Mouse (Mus musculus): ENCODE data around the gene Pnrc2.

- no peak for TF ChIP-seq ZMIZ1 (IDR thresholded peaks at IDR 0.05; ENCODE audit: low read depth, low read length)
- TF ChIP-seq POLR2A (IDR thresholded peaks at IDR 0.05; ENCODE audit: control insufficient read depth in 1 of 2, insufficient read depth in 1 of 2, low read depth in 1 of 2, low read length in 2 of 2, poor library complexity in 1 of 2) = no peak
- no peak for TF ChIP-seq USF1 (IDR thresholded peaks at IDR 0.05; ENCODE audit: low read depth, low read length)
- no peak for TF ChIP-seq CTCF (IDR thresholded peaks at IDR 0.05 in 2 of 3, conservative IDR thresholded peaks at IDR 0.05 in 1 of 3; ENCODE audit: control insufficient read depth in 1 of 3, insufficient read depth in 1 of 3, low read depth in 2 of 3, low read length in 3 of 3, poor library complexity in 1 of 3, severe bottlenecking in 1 of 3)
- TF ChIP-seq USF2 (IDR thresholded peaks at IDR 0.05; ENCODE audit: borderline replicate concordance in 1 of 2, insufficient read depth in 1 of 2, low read depth in 1 of 2, low read length in 2 of 2) = no peak
- TF ChIP-seq E2F4 (IDR thresholded peaks at IDR 0.05; ENCODE audit: borderline replicate concordance, low read depth, low read length) = no peak
- TF ChIP-seq MAZ (IDR thresholded peaks at IDR 0.05; ENCODE audit: low read depth, low read length) = no peak
- no peak for TF ChIP-seq MAX (IDR thresholded peaks at IDR 0.05; ENCODE audit: low read length)
- no peak for TF ChIP-seq MAFK (IDR thresholded peaks at IDR 0.05; ENCODE audit: borderline replicate concordance, low read depth, low read length)
- no peak for TF ChIP-seq TCF12 (IDR thresholded peaks at IDR 0.05; ENCODE audit: low read depth, low read length)
- no peak for TF ChIP-seq GATA1 (IDR thresholded peaks at IDR 0.05; ENCODE audit: low read depth, low read length)
- TF ChIP-seq JUND (IDR thresholded peaks at IDR 0.05; ENCODE audit: low read depth, low read length) = no peak
- TF ChIP-seq RCOR1 (IDR thresholded peaks at IDR 0.05; ENCODE audit: low read depth, low read length) = no peak
- TF ChIP-seq CHD2 (IDR thresholded peaks at IDR 0.05; ENCODE audit: low read length) = no peak
Observed at GRCm38 (mm10) chr4:135833301-135834123, 40.1 kb downstream of the Pnrc2 start.

Measured in MEL (cell line).